Mouse (Mus musculus): ENCODE measurements at regions not wholly inside any gene's neighbourhood (a gene's known extent, or its start where the extent isn't known, plus 50 kb on each side); places are given as distances from the start of the nearest gene placed in this dataset.
"Not testable (repeated sequence)": the region's sequence is repeated elsewhere in the genome, so short reads cannot be mapped to it uniquely, and the experiment has no call there.

- H3K4me2 ChIP-seq (replicated peaks; ENCODE audit: low read depth, low read length, severe bottlenecking): no peak overlapping the region
- no peaks in the 10 kb centered on the region for H3K9me3 ChIP-seq (ENCODE audit: control insufficient read depth, low read length)
- no peak for TF ChIP-seq POLR2A (IDR thresholded peaks at IDR 0.05; ENCODE audit: borderline replicate concordance, extremely low read depth, insufficient read depth, insufficient read length)
- H3K27me3 ChIP-seq (ENCODE audit: control insufficient read depth, insufficient read depth, low read length): peaks cover 3% of the 10 kb centered on the region; the same call in 1 of the 2 replicates
- ATAC-seq (ENCODE audit: low FRiP score, low read depth) (no peak), DNase-seq (ENCODE audit: low spot score) (no peak)
- H3K4me3 ChIP-seq (replicated peaks; ENCODE audit: low read length): no peak overlapping the region
- no peak overlapping the region for H3K27ac ChIP-seq (replicated peaks; ENCODE audit: low read depth, low read length)
- H3K9ac ChIP-seq (ENCODE audit: low read depth, low read length, severe bottlenecking): no peak overlapping the region
- no peaks in the 10 kb centered on the region for H3K4me1 ChIP-seq (ENCODE audit: control insufficient read depth, insufficient read depth, low read length)
- H3K36me3 ChIP-seq (ENCODE audit: control insufficient read depth, insufficient read depth, low read length): no peaks in the 10 kb centered on the region
Observed at GRCm38 (mm10) chr2:114409542-114409941, 208.3 kb upstream of the Zfp770 start.

- ATAC-seq (ENCODE audit: low FRiP score, low read depth): no peak
- Histone ChIP-seq H3K9ac (ENCODE audit: low read depth, low read length, severe bottlenecking) (no peak overlapping the region), H3K27me3 (ENCODE audit: control insufficient read depth, insufficient read depth, low read length) (peaks cover 3% of the 10 kb centered on the region; the same call in 1 of the 2 replicates), H3K4me2 (replicated peaks; ENCODE audit: low read depth, low read length, severe bottlenecking) (no peak overlapping the region), H3K4me3 (replicated peaks; ENCODE audit: low read length) (no peak overlapping the region), H3K36me3 (ENCODE audit: control insufficient read depth, insufficient read depth, low read length) (no peaks in the 10 kb centered on the region), H3K27ac (replicated peaks; ENCODE audit: low read depth, low read length) (no peak overlapping the region), H3K9me3 (ENCODE audit: control insufficient read depth, low read length) (no peaks in the 10 kb centered on the region; the same call in 1 of the 2 replicates), H3K4me1 (ENCODE audit: control insufficient read depth, insufficient read depth, low read length) (no peaks in the 10 kb centered on the region)
- 12% methylated on average over 5 of the region's 5 CpGs for WGBS
- DNase-seq (ENCODE audit: low spot score): no peak
- no peak for TF ChIP-seq POLR2A (IDR thresholded peaks at IDR 0.05; ENCODE audit: borderline replicate concordance, extremely low read depth, insufficient read depth, insufficient read length)
Observed at GRCm38 (mm10) chr2:114407408-114407807, 206.1 kb upstream of the Zfp770 start.

GRCm38 (mm10) chr2:114384566-114384965, 183.3 kb upstream of the Zfp770 start:
- ATAC-seq (ENCODE audit: low FRiP score, low read depth) (no peak), DNase-seq (ENCODE audit: low spot score) (no peak)
- H3K36me3 ChIP-seq (ENCODE audit: control insufficient read depth, insufficient read depth, low read length): no peaks in the 10 kb centered on the region
- H3K27me3 ChIP-seq (ENCODE audit: control insufficient read depth, insufficient read depth, low read length): no peaks in the 10 kb centered on the region
- H3K4me3 ChIP-seq (replicated peaks; ENCODE audit: low read length): no peak overlapping the region
- H3K9ac ChIP-seq (ENCODE audit: low read depth, low read length, severe bottlenecking): no peak overlapping the region
- 43% methylated on average over 3 of the region's 3 CpGs for WGBS
- H3K27ac ChIP-seq (replicated peaks; ENCODE audit: low read depth, low read length): no peak overlapping the region
- TF ChIP-seq POLR2A (IDR thresholded peaks at IDR 0.05; ENCODE audit: borderline replicate concordance, extremely low read depth, insufficient read depth, insufficient read length): no peak
- no peaks in the 10 kb centered on the region for H3K9me3 ChIP-seq (ENCODE audit: control insufficient read depth, low read length)
- H3K4me1 ChIP-seq (ENCODE audit: control insufficient read depth, insufficient read depth, low read length): no peaks in the 10 kb centered on the region
- no peak overlapping the region for H3K4me2 ChIP-seq (replicated peaks; ENCODE audit: low read depth, low read length, severe bottlenecking)

- DNase-seq (ENCODE audit: low spot score): no peak
- Histone ChIP-seq H3K9me3 (ENCODE audit: control insufficient read depth, low read length) (no peaks in the 10 kb centered on the region), H3K4me3 (replicated peaks; ENCODE audit: low read length) (no peak overlapping the region), H3K27ac (replicated peaks; ENCODE audit: low read depth, low read length) (no peak overlapping the region), H3K4me2 (replicated peaks; ENCODE audit: low read depth, low read length, severe bottlenecking) (no peak overlapping the region), H3K4me1 (ENCODE audit: control insufficient read depth, insufficient read depth, low read length) (no peaks in the 10 kb centered on the region), H3K27me3 (ENCODE audit: control insufficient read depth, insufficient read depth, low read length) (no peaks in the 10 kb centered on the region), H3K9ac (ENCODE audit: low read depth, low read length, severe bottlenecking) (no peak overlapping the region), H3K36me3 (ENCODE audit: control insufficient read depth, insufficient read depth, low read length) (no peaks in the 10 kb centered on the region)
- no peak for ATAC-seq (ENCODE audit: low FRiP score, low read depth)
- no peak for TF ChIP-seq POLR2A (IDR thresholded peaks at IDR 0.05; ENCODE audit: borderline replicate concordance, extremely low read depth, insufficient read depth, insufficient read length)
- WGBS: 88% methylated on average over 1 of the region's 1 CpGs
Observed at GRCm38 (mm10) chr2:114378844-114379533, 177.7 kb upstream of the Zfp770 start.

- peak; percentile 5 for DNase-seq (ENCODE audit: low spot score)
- no peak for ATAC-seq (ENCODE audit: low FRiP score, low read depth)
- no peak overlapping the region for H3K4me2 ChIP-seq (replicated peaks; ENCODE audit: low read depth, low read length, severe bottlenecking)
Observed at GRCm38 (mm10) chr2:114373476-114373875, 172.2 kb upstream of the Zfp770 start.

GRCm38 (mm10) chr2:114353876-114354275, 152.6 kb upstream of the Zfp770 start:
- not testable (repeated sequence) for H3K9ac ChIP-seq (ENCODE audit: low read depth, low read length, severe bottlenecking); H3K4me2 ChIP-seq (replicated peaks; ENCODE audit: low read depth, low read length, severe bottlenecking); H3K4me3 ChIP-seq (replicated peaks; ENCODE audit: low read length); H3K27ac ChIP-seq (replicated peaks; ENCODE audit: low read depth, low read length); H3K27me3 ChIP-seq (ENCODE audit: control insufficient read depth, insufficient read depth, low read length); H3K9me3 ChIP-seq (ENCODE audit: control insufficient read depth, low read length); H3K36me3 ChIP-seq (ENCODE audit: control insufficient read depth, insufficient read depth, low read length); H3K4me1 ChIP-seq (ENCODE audit: control insufficient read depth, insufficient read depth, low read length); ATAC-seq (ENCODE audit: low FRiP score, low read depth)
- 67% methylated on average over 11 of the region's 11 CpGs for WGBS
- peak; percentile 25 for DNase-seq (ENCODE audit: low spot score)

More at GRCm38 (mm10) chr2:114373476-114373875, 172.2 kb upstream of the Zfp770 start:
- no peaks in the 10 kb centered on the region for H3K9me3 ChIP-seq (ENCODE audit: control insufficient read depth, low read length)
- H3K9ac ChIP-seq (ENCODE audit: low read depth, low read length, severe bottlenecking): no peak overlapping the region
- no peak overlapping the region for H3K4me3 ChIP-seq (replicated peaks; ENCODE audit: low read length)
- H3K36me3 ChIP-seq (ENCODE audit: control insufficient read depth, insufficient read depth, low read length): no peaks in the 10 kb centered on the region
- H3K27me3 ChIP-seq (ENCODE audit: control insufficient read depth, insufficient read depth, low read length): no peaks in the 10 kb centered on the region
- H3K27ac ChIP-seq (replicated peaks; ENCODE audit: low read depth, low read length): no peak overlapping the region
- no peak for TF ChIP-seq POLR2A (IDR thresholded peaks at IDR 0.05; ENCODE audit: borderline replicate concordance, extremely low read depth, insufficient read depth, insufficient read length)
- 52% methylated on average over 7 of the region's 7 CpGs for WGBS
- H3K4me1 ChIP-seq (ENCODE audit: control insufficient read depth, insufficient read depth, low read length): no peaks in the 10 kb centered on the region
